Mouse (Mus musculus) forebrain, embryonic 15.5 days (tissue): ENCODE data around the gene Nelfcd. TPM values are rescaled to one million over a fixed set of nuclear protein-coding genes. Genes with fewer than 3 reads are reported as not detected.

Experiments
- ATAC-seq: fragments of 200-750 bp; cut with Nextera tagmentation; replicated peaks from 2 replicates; pipeline ENCODE4 v1.8.0; 2017; ENCODE audit warnings: mild to moderate bottlenecking, moderate TSS enrichment, moderate library complexity
- H3K27ac ChIP-seq: fragments of 300-500 bp; sonication (generic); replicated peaks from 2 replicates; pipeline ENCODE4 v1.5.1; 2015; ENCODE audit warnings: mild to moderate bottlenecking, inconsistent platforms
- H3K27me3 ChIP-seq: fragments of 300-500 bp; sonication (generic); 2 replicates; pipeline ENCODE4 v1.6.1; 2015; ENCODE audit warnings: inconsistent platforms
- H3K36me3 ChIP-seq: fragments of 300-500 bp; sonication (generic); 2 replicates; pipeline ENCODE4 v1.6.1; 2015; ENCODE audit warnings: mild to moderate bottlenecking, inconsistent platforms
- H3K4me1 ChIP-seq: fragments of 300-500 bp; sonication (generic); 2 replicates; pipeline ENCODE4 v1.6.1; 2015; ENCODE audit warnings: inconsistent platforms
- H3K4me2 ChIP-seq: fragments of 300-500 bp; sonication (generic); replicated peaks from 2 replicates; pipeline ENCODE4 v1.6.1; 2015; ENCODE audit warnings: mild to moderate bottlenecking, inconsistent platforms
- H3K4me3 ChIP-seq: fragments of 300-500 bp; sonication (generic); 2 replicates; pipeline ENCODE4 v1.5.1; 2015; ENCODE audit warnings: mild to moderate bottlenecking, inconsistent platforms
- H3K9ac ChIP-seq: fragments of 300-500 bp; sonication (generic); replicated peaks from 2 replicates; pipeline ENCODE4 v1.6.1; 2015; ENCODE audit warnings: mild to moderate bottlenecking, inconsistent platforms
- H3K9me3 ChIP-seq: fragments of 300-500 bp; sonication (generic); 2 replicates; pipeline ENCODE4 v1.6.1; 2016; ENCODE audit warnings: inconsistent platforms
- WGBS: fragments of 180-500 bp; shearing (Covaris S2); methylation state at CpG from one replicate; pipeline ENCODE4 v1.1.7; 2015; ENCODE audit warnings: mixed read lengths; 5-methylcytosine and 5-hydroxymethylcytosine counted together
- polyA plus RNA-seq: library from polyadenylated mRNA; unstranded; fragments of >200 nt; fragmentation: Nextera tagmentation; extraction: Ambion mirVana; gene quantifications from 2 replicates; pipeline ENCODE4 v1.2.1, GENCODE M21; 2015

The Nelfcd gene
- polyA plus RNA-seq, 1 experiment from 2014 or later, result 110 TPM

DNA sequence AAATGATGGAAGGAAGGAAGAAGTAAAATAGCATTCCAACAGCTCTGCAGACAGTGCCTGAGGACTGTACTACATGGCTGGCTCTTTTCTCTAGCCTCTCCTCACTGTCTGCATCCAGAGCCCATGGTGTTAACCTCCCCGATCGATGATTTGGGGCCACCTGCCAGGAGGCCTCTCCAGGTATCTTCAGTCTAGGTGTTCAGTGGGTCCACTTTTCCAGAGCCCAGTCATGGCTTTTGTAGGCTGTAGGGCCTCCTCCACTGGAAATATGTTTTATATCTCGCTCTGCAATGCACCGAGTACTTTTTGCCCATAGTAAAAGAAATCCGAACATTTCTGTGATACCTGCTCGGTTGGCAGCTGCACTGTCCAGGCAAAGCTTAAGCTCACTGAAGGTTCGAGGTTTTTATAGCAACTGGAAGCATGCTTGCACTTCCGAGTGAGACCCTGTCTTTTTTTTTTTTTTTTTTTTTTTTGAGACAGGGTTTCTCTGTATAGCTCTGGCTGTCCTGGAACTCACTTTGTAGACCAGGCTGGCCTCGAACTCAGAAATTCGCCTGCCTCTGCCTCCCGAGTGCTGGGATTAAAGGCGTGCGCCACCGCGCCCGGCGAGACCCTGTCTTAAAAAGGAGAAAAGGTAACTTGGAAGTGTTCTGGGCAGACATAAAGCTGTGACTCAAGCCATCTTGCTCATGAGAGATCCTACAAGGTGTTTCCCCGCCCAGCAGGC lies 438 bp upstream of the Nelfcd start:
- no peaks in the 10 kb centered on the region for H3K36me3 ChIP-seq
- H3K27ac ChIP-seq, result no peak overlapping the region
- ATAC-seq, result no peak; the same call in 1 of the 2 replicates
- no peaks in the 10 kb centered on the region for H3K27me3 ChIP-seq
- 47% methylated on average over 18 of the region's 18 CpGs for WGBS
- peak overlapping the region; percentile 91 for H3K4me2 ChIP-seq
- peak overlapping the region; percentile 83; the same call in 1 of the 2 replicates for H3K9ac ChIP-seq
- H3K4me3 ChIP-seq, result peak overlapping the region; percentile 87
- H3K9me3 ChIP-seq, result no peaks in the 10 kb centered on the region
- peaks cover 9% of the 10 kb centered on the region for H3K4me1 ChIP-seq

- Histone ChIP-seq H3K27ac (no peak overlapping the region), H3K36me3 (peaks cover 30% of the 10 kb centered on the region), H3K9me3 (no peaks in the 10 kb centered on the region), H3K4me2 (no peak overlapping the region), H3K4me3 (no peak overlapping the region), H3K27me3 (no peaks in the 10 kb centered on the region), H3K9ac (no peak overlapping the region), H3K4me1 (peaks cover 7% of the 10 kb centered on the region)
- 75% methylated on average over 6 of the region's 6 CpGs for WGBS
- no peak for ATAC-seq
These were observed 5.5 kb downstream of the Nelfcd start for GRCm38 (mm10) chr2:174421107-174421506.

DNA sequence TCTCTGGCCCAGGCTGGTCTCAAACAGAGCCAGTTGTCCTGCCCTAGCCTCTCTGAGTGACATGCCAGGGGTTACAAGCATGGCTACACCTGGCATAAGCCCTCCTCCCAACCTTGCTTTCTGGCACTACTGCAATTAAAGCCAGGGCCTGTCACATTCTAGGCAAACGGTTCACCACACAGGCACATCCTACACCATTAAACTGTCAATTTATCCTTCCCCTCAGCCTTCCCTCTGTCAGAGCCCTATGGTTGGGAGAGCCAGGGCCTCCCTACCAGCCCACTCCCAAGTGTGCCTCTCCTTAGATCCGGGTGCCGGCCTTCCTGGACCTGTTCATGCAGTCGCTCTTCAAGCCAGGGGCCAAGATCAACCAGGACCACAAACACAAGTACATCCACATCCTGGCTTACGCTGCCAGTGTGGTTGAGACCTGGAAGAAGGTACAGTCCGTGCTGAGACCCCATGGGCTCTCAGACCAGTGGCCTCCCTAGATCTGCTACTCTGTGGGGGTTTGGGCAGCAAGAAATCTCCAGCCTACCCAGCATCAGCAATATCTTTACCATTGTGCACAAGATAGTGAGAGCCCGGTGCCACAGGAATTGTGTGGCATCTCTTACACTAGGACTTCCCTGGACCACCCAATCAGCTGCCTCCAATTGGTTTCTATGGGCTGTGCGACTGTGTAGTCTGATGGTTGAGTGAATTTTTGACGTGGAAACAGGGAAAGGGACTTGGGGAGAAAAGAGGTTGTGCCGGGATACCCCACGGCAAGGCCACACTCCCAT lies 8.9 kb downstream of the Nelfcd start:
- peaks cover 51% of the 10 kb centered on the region for H3K36me3 ChIP-seq

GRCm38 (mm10) chr2:174426856-174427255 lies 11.3 kb downstream of the Nelfcd start:
- Histone ChIP-seq H3K9me3 (no peaks in the 10 kb centered on the region), H3K4me1 (0 out of 2 replicates have a peak, but pooled peaks cover 6% of the 10 kb centered on the region), H3K4me2 (no peak overlapping the region), H3K27me3 (no peaks in the 10 kb centered on the region), H3K4me3 (no peak overlapping the region), H3K9ac (no peak overlapping the region), H3K36me3 (peaks cover 50% of the 10 kb centered on the region), H3K27ac (no peak overlapping the region)
- WGBS, result 93% methylated on average over 12 of the region's 12 CpGs
- ATAC-seq, result no peak

More for the DNA sequence above, 8.9 kb downstream of the Nelfcd start:
- no peak for ATAC-seq
- no peak overlapping the region for H3K4me2 ChIP-seq
- H3K4me3 ChIP-seq, result no peak overlapping the region
- no peak overlapping the region for H3K27ac ChIP-seq
- H3K27me3 ChIP-seq, result no peaks in the 10 kb centered on the region
- no peaks in the 10 kb centered on the region for H3K9me3 ChIP-seq
- 0 out of 2 replicates have a peak, but pooled peaks cover 5% of the 10 kb centered on the region for H3K4me1 ChIP-seq
- WGBS, result 93% methylated on average over 11 of the region's 11 CpGs
- no peak overlapping the region for H3K9ac ChIP-seq

- H3K36me3 ChIP-seq, result peaks cover 43% of the 10 kb centered on the region; the same call in 1 of the 2 replicates
- H3K4me2 ChIP-seq, result no peak overlapping the region
- 81% methylated on average over 18 of the region's 18 CpGs for WGBS
- no peaks in the 10 kb centered on the region for H3K9me3 ChIP-seq
- no peak overlapping the region for H3K9ac ChIP-seq
- H3K27ac ChIP-seq, result no peak overlapping the region
- ATAC-seq, result no peak
- H3K4me3 ChIP-seq, result no peak overlapping the region
- no peaks in the 10 kb centered on the region for H3K27me3 ChIP-seq
- H3K4me1 ChIP-seq, result 0 out of 2 replicates have a peak, but pooled peaks cover 6% of the 10 kb centered on the region
These were observed 12.7 kb downstream of the Nelfcd start for GRCm38 (mm10) chr2:174428076-174428835.

DNA sequence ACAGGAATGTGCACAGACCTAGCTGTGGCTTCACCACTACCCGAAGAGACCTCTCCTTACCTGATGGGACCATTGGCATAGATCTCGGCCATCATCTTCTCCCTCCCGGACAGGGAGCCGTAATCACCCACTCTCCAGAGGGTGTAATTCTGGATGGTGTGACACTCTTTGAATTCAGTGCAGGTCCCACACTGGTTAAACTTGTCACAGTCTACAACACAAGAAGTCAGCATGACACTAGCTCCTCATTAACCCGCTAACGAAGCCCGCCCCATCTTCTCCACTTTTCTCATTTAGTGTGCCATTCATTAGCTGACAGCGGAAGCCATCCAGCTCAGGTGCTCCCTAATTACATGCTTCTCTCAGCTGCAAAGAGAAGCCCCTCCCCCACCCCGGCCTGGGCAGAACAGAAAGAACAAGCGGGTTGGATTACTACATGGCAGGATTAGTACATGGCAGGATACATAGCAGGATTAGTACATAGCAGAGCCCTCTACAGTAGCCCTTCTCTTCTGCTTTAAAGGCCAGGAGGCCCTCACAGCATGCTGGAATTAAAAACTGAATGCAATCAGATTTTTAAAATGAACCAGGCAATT lies 13.5 kb downstream of the Nelfcd start:
- no peak overlapping the region for H3K27ac ChIP-seq
- no peak overlapping the region for H3K4me2 ChIP-seq
- H3K36me3 ChIP-seq, result peaks cover 37% of the 10 kb centered on the region; the same call in 1 of the 2 replicates
- ATAC-seq, result peak; percentile 55
- H3K4me3 ChIP-seq, result no peak overlapping the region
- no peaks in the 10 kb centered on the region for H3K9me3 ChIP-seq
- H3K27me3 ChIP-seq, result no peaks in the 10 kb centered on the region
- WGBS, result 26% methylated on average over 10 of the region's 10 CpGs
- H3K9ac ChIP-seq, result no peak overlapping the region
- H3K4me1 ChIP-seq, result 0 out of 2 replicates have a peak, but pooled peaks cover 6% of the 10 kb centered on the region

DNA sequence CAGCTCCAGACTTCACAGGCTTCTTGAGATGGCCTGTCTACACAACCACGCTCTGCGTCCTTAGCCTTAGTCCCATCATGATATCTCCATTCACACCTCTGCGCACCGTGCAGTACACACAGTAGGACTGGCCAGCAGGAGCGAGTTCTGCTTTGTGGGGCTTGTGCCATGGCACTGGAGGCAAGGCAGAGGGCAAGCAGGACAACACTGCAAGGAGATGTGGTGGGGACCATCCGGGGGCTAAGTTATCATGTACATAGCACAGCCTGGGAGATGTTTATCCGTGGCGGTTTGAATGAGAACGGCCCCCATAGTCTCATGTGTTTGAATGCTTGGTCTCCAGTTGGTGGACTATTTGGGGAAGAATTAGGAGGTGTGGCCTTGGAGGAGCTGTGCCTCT lies 19.3 kb downstream of the Nelfcd start:
- H3K27ac ChIP-seq, result no peak overlapping the region
- 97% methylated on average over 9 of the region's 9 CpGs for WGBS
- H3K9me3 ChIP-seq, result no peaks in the 10 kb centered on the region
- H3K4me3 ChIP-seq, result no peak overlapping the region
- H3K9ac ChIP-seq, result no peak overlapping the region
- peaks cover 2% of the 10 kb centered on the region; the same call in 1 of the 2 replicates for H3K36me3 ChIP-seq
- ATAC-seq, result no peak
- H3K4me1 ChIP-seq, result peaks cover 20% of the 10 kb centered on the region
- H3K27me3 ChIP-seq, result no peaks in the 10 kb centered on the region
- H3K4me2 ChIP-seq, result no peak overlapping the region

DNA sequence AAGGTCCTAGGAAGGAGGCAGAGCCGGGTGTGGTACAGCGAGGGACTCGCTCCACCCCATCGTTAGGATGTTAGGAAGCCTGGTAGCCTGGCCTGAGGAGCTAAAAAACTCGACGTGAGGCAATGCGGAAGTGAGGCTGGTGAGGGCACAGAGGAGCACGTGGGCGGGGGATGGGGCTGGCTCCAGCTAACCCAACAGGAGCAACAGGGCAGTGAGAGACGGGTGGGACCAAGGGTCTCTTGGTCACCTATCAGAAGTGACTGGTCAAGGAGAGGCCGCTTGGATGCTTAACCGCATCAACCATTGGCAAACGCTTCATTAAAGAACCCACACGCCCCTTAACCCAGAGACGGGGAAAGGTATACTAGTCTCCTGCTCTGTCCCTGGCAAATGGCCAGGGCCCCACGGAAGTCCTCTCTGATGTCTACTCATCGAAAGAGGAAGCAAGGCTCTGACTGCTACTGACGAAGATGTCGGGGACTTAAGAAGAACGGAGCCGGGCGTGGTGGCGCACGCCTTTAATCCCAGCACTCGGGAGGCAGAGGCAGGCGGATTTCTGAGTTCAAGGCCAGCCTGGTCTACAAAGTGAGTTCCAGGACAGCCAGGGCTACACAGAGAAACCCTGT lies 20.6 kb downstream of the Nelfcd start:
- Histone ChIP-seq H3K4me3 (no peak overlapping the region), H3K9me3 (no peaks in the 10 kb centered on the region), H3K4me1 (peaks cover 20% of the 10 kb centered on the region), H3K27me3 (no peaks in the 10 kb centered on the region), H3K4me2 (no peak overlapping the region), H3K36me3 (peaks cover under 1% of the 10 kb centered on the region; the same call in 1 of the 2 replicates), H3K9ac (no peak overlapping the region), H3K27ac (no peak overlapping the region)
- 93% methylated on average over 26 of the region's 26 CpGs for WGBS
- ATAC-seq, result no peak

- 96% methylated on average over 7 of the region's 7 CpGs for WGBS
- H3K27ac ChIP-seq, result no peak overlapping the region
- no peaks in the 10 kb centered on the region for H3K27me3 ChIP-seq
- no peak overlapping the region for H3K4me2 ChIP-seq
- no peaks in the 10 kb centered on the region; the same call in 1 of the 2 replicates for H3K36me3 ChIP-seq
- H3K4me3 ChIP-seq, result 0 out of 2 replicates have a peak overlapping the region, but pooled peaks have one; percentile 70
- no peak for ATAC-seq
- no peak overlapping the region for H3K9ac ChIP-seq
- H3K9me3 ChIP-seq, result no peaks in the 10 kb centered on the region
- H3K4me1 ChIP-seq, result peaks cover 20% of the 10 kb centered on the region
These were observed 21.5 kb downstream of the Nelfcd start for GRCm38 (mm10) chr2:174436916-174437696.

GRCm38 (mm10) chr2:174437697-174437982 lies 22.0 kb downstream of the Nelfcd start:
- Histone ChIP-seq H3K4me2 (peak overlapping the region; percentile 71; the same call in 1 of the 2 replicates), H3K27me3 (no peaks in the 10 kb centered on the region), H3K27ac (no peak overlapping the region), H3K4me3 (0 out of 2 replicates have a peak overlapping the region, but pooled peaks have one; percentile 70), H3K9me3 (no peaks in the 10 kb centered on the region), H3K4me1 (peaks cover 20% of the 10 kb centered on the region), H3K9ac (no peak overlapping the region), H3K36me3 (no peaks in the 10 kb centered on the region; the same call in 1 of the 2 replicates)
- 95% methylated on average over 4 of the region's 4 CpGs for WGBS
- 0 out of 2 replicates have a peak, but pooled peaks have one; percentile 3 for ATAC-seq
